Mouse (Mus musculus): ENCODE results near the gene 4930415O20Rik. TPM values are rescaled to one million over a fixed set of nuclear protein-coding genes. Genes with fewer than 3 reads are reported as not detected.

The 4930415O20Rik gene
- polyA plus RNA-seq, 1 experiment from 2014 or later: 0.43 TPM

DNA sequence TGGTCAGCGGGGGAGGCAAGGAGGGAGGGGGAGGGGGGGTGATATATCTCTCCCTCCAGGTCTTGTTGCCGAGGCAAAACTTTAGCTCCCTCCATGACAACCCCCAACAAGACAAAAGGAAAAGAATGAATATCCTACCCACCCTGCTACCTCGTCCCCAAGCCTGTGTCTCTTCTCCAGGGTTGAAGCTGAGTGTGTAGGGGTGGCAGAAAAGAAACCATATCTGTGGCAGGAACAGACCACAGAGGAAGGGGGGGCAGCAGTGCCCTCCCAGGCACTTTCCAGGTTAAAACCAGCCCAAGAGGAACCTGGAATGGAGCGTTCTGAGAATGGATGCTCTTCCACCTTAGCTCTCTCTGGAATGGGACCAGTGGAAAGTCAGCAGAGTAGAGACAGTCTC is 59.7 kb downstream of the 4930415O20Rik start, which contains the start of gene Cacnb3:
Gene Cacnb3, plus strand, starts transcription at position 301 of the 400 bp plus-strand sequence.
- 0 out of 2 replicates have a peak within 1 kb of the TSS, but pooled peaks have one; percentile 20 for H3K27ac ChIP-seq (ENCODE audit: low read length)
- peaks cover 55% of the 10 kb centered on the region for H3K4me1 ChIP-seq (ENCODE audit: control insufficient read depth, insufficient read depth, low read length)
- peak within 1 kb of the TSS; percentile 98 for H3K4me2 ChIP-seq (ENCODE audit: low read depth, low read length)
- 53% methylated on average over 4 of the region's 4 CpGs for WGBS
- no peaks in the 10 kb centered on the region for H3K36me3 ChIP-seq (ENCODE audit: control insufficient read depth, insufficient read depth, low read length)
- no peak for ATAC-seq
- peaks cover 3% of the 10 kb centered on the region; the same call in 1 of the 2 replicates for H3K27me3 ChIP-seq (replicated peaks; ENCODE audit: control insufficient read depth, insufficient read depth, low read length)
- H3K9me3 ChIP-seq (ENCODE audit: control insufficient read depth, low read length): no peaks in the 10 kb centered on the region
- H3K4me3 ChIP-seq (ENCODE audit: low read length): peak within 1 kb of the TSS; percentile 83
- peak within 1 kb of the TSS; percentile 72; the same call in 1 of the 2 replicates for H3K9ac ChIP-seq (ENCODE audit: low read depth, low read length)

DNA sequence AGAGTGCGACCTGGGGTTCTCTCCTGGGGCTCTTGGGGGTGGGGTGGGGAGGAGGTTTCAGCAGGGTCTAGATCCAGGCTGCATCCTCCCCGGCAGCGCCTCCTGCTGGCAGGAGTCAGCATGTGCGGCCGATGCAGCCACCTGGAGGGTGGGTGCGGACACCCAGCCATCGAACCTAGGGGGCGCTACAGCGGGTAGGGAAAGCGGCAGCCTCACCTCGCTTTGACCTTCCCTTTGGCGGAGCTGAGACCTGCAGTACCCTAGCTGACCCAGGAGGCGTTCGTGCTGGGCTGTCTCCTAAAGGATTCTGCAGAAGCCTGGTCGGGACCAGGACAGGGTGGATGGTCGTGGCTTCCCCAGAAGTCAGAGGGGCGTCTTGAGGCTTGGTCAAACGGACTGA is 60.7 kb downstream of the 4930415O20Rik start:
- peak; percentile 29 for ATAC-seq
- under 1% methylated on average over 18 of the region's 18 CpGs for WGBS
- H3K4me2 ChIP-seq (ENCODE audit: low read depth, low read length): peak overlapping the region; percentile 98
- H3K4me1 ChIP-seq (ENCODE audit: control insufficient read depth, insufficient read depth, low read length): peaks cover 49% of the 10 kb centered on the region
- H3K9me3 ChIP-seq (ENCODE audit: control insufficient read depth, low read length): no peaks in the 10 kb centered on the region
- H3K27me3 ChIP-seq (replicated peaks; ENCODE audit: control insufficient read depth, insufficient read depth, low read length): peaks cover 3% of the 10 kb centered on the region; the same call in 1 of the 2 replicates
- H3K27ac ChIP-seq (ENCODE audit: low read length): peak overlapping the region; percentile 20; the same call in 1 of the 2 replicates
- H3K4me3 ChIP-seq (ENCODE audit: low read length): peak overlapping the region; percentile 83
- no peaks in the 10 kb centered on the region for H3K36me3 ChIP-seq (ENCODE audit: control insufficient read depth, insufficient read depth, low read length)
- peak overlapping the region; percentile 72 for H3K9ac ChIP-seq (ENCODE audit: low read depth, low read length)

DNA sequence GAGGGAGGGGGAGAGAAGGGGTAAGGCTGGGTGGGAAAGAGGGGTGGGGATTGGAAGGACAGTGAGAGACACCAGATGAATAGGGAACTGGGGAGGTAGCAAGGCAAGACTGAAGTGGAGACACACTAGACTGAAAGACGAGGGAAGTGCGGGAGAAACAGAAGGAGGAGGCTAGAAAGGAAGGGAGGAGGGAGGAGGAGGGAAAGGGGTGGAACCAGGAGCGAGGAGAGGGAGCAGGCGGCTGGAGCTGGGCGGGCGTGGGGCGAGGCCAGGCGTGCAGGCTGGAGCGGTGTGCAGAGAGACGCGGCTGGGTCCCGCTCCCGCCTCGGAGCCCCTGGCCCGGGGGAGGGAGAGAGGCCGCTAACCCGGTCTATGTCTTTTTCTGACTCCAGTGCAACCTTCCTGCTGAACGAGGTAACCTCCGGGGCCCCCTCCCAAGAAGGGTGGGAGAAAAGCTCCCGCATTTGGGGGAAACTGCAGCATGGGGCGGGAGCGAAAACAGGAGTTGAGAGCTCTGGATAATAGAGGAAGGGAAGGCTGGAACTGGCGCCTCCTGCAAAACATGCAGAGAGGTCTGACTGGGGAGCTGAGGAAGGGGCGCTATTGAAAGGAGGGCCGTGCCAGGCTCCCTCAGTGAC is 61.4 kb downstream of the 4930415O20Rik start:
- ATAC-seq: peak; percentile 80
- Histone ChIP-seq H3K27ac (ENCODE audit: low read length) (peak overlapping the region; percentile 47), H3K27me3 (replicated peaks; ENCODE audit: control insufficient read depth, insufficient read depth, low read length) (peaks cover 3% of the 10 kb centered on the region; the same call in 1 of the 2 replicates), H3K4me1 (ENCODE audit: control insufficient read depth, insufficient read depth, low read length) (peaks cover 50% of the 10 kb centered on the region), H3K9ac (ENCODE audit: low read depth, low read length) (peak overlapping the region; percentile 72), H3K9me3 (ENCODE audit: control insufficient read depth, low read length) (no peaks in the 10 kb centered on the region), H3K4me2 (ENCODE audit: low read depth, low read length) (peak overlapping the region; percentile 98), H3K4me3 (ENCODE audit: low read length) (peak overlapping the region; percentile 83), H3K36me3 (ENCODE audit: control insufficient read depth, insufficient read depth, low read length) (no peaks in the 10 kb centered on the region)
- under 1% methylated on average over 25 of the region's 25 CpGs for WGBS

DNA sequence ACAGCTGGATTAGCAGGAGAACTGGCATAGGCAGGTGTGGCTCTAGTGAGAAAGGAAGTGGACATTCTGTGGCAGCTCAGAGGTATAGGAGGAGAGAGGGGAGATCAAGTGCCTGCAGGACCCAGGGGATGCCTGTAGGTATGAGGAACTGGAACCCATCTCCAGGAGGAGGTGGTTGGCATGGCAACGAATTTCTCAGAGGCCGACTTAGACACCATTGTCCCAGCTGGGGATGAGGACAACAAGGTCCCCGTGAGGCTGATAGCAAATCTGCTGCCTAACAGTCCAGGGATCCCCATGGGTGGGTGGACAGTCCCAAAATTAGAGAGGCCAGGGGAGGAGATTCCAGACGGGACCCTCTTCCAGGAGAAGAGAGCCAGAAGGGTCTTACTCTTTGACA is 62.1 kb downstream of the 4930415O20Rik start:
- no peak overlapping the region for H3K27ac ChIP-seq (ENCODE audit: low read length)
- no peaks in the 10 kb centered on the region for H3K36me3 ChIP-seq (ENCODE audit: control insufficient read depth, insufficient read depth, low read length)
- ATAC-seq: no peak
- H3K9ac ChIP-seq (ENCODE audit: low read depth, low read length): peak overlapping the region; percentile 72
- H3K27me3 ChIP-seq (replicated peaks; ENCODE audit: control insufficient read depth, insufficient read depth, low read length): peaks cover 3% of the 10 kb centered on the region; the same call in 1 of the 2 replicates
- 7% methylated on average over 4 of the region's 4 CpGs for WGBS
- H3K4me2 ChIP-seq (ENCODE audit: low read depth, low read length): peak overlapping the region; percentile 98
- H3K4me1 ChIP-seq (ENCODE audit: control insufficient read depth, insufficient read depth, low read length): peaks cover 50% of the 10 kb centered on the region
- H3K9me3 ChIP-seq (ENCODE audit: control insufficient read depth, low read length): no peaks in the 10 kb centered on the region
- H3K4me3 ChIP-seq (ENCODE audit: low read length): peak overlapping the region; percentile 83

DNA sequence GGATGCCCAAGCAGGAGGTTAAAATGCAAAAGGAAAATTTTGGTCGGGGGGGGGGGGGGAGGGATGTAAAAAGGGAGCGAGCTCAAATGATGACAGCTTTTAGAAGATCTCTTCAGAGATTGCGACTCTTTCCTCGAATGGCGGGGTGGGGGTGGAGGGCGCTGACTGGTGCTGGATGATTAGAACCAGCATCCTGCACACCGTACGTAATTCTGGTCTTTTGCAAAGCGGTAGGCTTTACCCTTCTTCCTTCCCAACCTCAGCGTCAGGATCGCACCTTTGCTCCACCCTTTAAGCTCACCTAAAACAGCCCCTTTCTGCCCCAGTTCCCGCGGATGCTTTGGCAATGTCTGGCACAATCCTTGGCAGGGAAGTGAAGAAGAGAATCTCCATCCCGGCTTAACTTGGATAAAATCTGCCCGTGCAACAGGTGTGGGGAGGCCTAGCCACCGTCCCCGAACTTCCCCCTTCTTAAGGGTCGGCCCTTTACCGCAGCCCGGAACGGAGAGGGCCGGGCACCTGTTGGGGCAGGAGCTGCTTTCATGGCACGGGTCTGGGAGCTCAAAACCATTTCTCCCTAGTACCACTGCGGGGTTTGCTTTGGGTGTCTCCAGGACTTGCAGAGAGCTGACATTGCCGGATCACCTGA is 63.1 kb downstream of the 4930415O20Rik start:
- Histone ChIP-seq H3K4me3 (ENCODE audit: low read length) (peak overlapping the region; percentile 83), H3K9ac (ENCODE audit: low read depth, low read length) (peak overlapping the region; percentile 83), H3K36me3 (ENCODE audit: control insufficient read depth, insufficient read depth, low read length) (no peaks in the 10 kb centered on the region), H3K27me3 (replicated peaks; ENCODE audit: control insufficient read depth, insufficient read depth, low read length) (peaks cover 3% of the 10 kb centered on the region; the same call in 1 of the 2 replicates), H3K9me3 (ENCODE audit: control insufficient read depth, low read length) (no peaks in the 10 kb centered on the region), H3K27ac (ENCODE audit: low read length) (peak overlapping the region; percentile 84), H3K4me2 (ENCODE audit: low read depth, low read length) (peak overlapping the region; percentile 98), H3K4me1 (ENCODE audit: control insufficient read depth, insufficient read depth, low read length) (peaks cover 40% of the 10 kb centered on the region)
- ATAC-seq: no peak
- 3% methylated on average over 25 of the region's 25 CpGs for WGBS

DNA sequence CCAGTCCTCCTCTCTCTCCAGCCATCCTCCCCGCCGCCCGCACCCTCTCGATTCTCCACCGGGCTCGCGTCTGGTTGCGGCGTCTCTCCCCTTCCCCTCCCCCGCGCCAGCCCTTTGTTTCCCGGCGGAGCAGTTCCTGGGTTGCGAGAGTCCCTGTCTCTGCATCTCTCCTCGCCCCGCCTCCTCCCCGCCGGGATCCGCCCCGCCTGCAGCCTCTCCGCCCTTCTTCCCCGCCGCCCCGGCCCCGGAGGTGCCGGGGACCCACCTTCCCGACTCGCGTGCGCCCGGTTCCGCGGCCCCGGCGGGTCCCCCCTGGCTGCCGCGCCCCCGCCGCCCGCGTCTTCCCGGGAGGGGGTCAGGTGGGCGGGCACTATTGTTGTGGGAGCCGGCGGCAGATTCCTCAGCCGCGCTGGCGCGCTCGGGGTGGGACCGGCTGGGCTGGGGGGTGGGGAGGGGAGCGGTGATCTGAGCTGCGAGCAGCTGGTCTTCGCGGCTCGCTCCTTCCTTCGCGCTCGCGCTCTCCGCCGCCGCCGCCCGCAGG is 63.8 kb downstream of the 4930415O20Rik start:
- H3K9ac ChIP-seq (ENCODE audit: low read depth, low read length): peak overlapping the region; percentile 83
- no peaks in the 10 kb centered on the region for H3K36me3 ChIP-seq (ENCODE audit: control insufficient read depth, insufficient read depth, low read length)
- ATAC-seq: peak; percentile 69
- peaks cover 36% of the 10 kb centered on the region for H3K4me1 ChIP-seq (ENCODE audit: control insufficient read depth, insufficient read depth, low read length)
- WGBS: under 1% methylated on average over 47 of the region's 65 CpGs
- H3K4me2 ChIP-seq (ENCODE audit: low read depth, low read length): peak overlapping the region; percentile 98
- peaks cover 3% of the 10 kb centered on the region; the same call in 1 of the 2 replicates for H3K27me3 ChIP-seq (replicated peaks; ENCODE audit: control insufficient read depth, insufficient read depth, low read length)
- peak overlapping the region; percentile 84 for H3K27ac ChIP-seq (ENCODE audit: low read length)
- H3K4me3 ChIP-seq (ENCODE audit: low read length): peak overlapping the region; percentile 83
- no peaks in the 10 kb centered on the region for H3K9me3 ChIP-seq (ENCODE audit: control insufficient read depth, low read length)

DNA sequence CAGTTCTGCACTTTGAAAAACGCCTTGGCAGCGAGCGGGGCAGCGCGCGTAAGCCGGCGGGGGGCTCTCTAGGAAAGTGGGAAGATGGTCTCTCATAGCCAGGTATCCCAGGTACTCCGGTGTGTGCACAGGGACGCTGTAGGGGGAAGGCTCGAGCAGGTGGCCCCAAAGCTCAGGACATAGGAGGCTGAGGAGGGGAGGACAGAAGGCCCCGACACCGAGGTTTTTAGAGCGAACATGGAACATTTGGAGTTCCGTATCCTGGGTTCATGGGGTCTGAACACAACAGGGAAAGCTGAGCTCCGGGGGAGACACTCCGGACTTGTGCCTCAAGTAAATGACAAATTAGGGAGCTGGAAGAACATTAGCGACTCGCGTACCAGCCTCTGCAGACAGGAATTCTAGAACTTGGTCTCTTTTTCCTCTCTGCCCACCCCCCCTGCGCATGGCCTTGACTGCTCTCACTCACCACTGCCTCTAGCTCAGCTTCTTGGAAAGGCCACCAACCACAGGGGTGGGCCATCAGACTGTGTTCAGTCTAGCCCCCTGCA is 64.6 kb downstream of the 4930415O20Rik start:
- Histone ChIP-seq H3K4me3 (ENCODE audit: low read length) (peak overlapping the region; percentile 83), H3K4me2 (ENCODE audit: low read depth, low read length) (peak overlapping the region; percentile 98), H3K36me3 (ENCODE audit: control insufficient read depth, insufficient read depth, low read length) (no peaks in the 10 kb centered on the region), H3K9me3 (ENCODE audit: control insufficient read depth, low read length) (no peaks in the 10 kb centered on the region), H3K9ac (ENCODE audit: low read depth, low read length) (peak overlapping the region; percentile 83), H3K4me1 (ENCODE audit: control insufficient read depth, insufficient read depth, low read length) (peaks cover 36% of the 10 kb centered on the region), H3K27ac (ENCODE audit: low read length) (peak overlapping the region; percentile 84; the same call in 1 of the 2 replicates), H3K27me3 (replicated peaks; ENCODE audit: control insufficient read depth, insufficient read depth, low read length) (peaks cover 3% of the 10 kb centered on the region; the same call in 1 of the 2 replicates)
- no peak for ATAC-seq
- 7% methylated on average over 21 of the region's 21 CpGs for WGBS

DNA sequence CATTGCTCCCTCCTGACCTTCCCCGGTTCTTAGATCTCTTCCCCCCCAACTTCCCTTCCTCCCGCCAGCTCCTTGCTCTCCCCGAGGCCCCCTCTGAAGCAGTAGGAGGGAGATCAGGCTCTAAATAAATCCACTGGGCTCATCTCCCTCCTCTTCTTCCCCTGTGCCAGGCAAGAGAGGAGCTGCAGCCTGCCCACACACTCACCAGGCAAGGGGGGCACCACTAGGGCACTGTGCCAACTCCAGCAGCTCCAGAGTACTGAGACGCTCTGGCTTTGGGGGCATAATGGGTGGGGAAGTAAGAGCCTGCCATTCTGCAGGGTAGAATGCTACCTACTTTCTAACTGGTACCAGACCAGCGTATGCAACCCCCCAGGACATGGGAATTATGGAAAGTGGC is 65.7 kb downstream of the 4930415O20Rik start:
- Histone ChIP-seq H3K9me3 (ENCODE audit: control insufficient read depth, low read length) (no peaks in the 10 kb centered on the region), H3K4me1 (ENCODE audit: control insufficient read depth, insufficient read depth, low read length) (peaks cover 31% of the 10 kb centered on the region), H3K27me3 (replicated peaks; ENCODE audit: control insufficient read depth, insufficient read depth, low read length) (peaks cover 3% of the 10 kb centered on the region; the same call in 1 of the 2 replicates), H3K27ac (ENCODE audit: low read length) (no peak overlapping the region), H3K4me3 (ENCODE audit: low read length) (no peak overlapping the region), H3K9ac (ENCODE audit: low read depth, low read length) (peak overlapping the region; percentile 2; the same call in 1 of the 2 replicates), H3K4me2 (ENCODE audit: low read depth, low read length) (0 out of 2 replicates have a peak overlapping the region, but pooled peaks have one; percentile 98), H3K36me3 (ENCODE audit: control insufficient read depth, insufficient read depth, low read length) (no peaks in the 10 kb centered on the region)
- ATAC-seq: no peak
- 54% methylated on average over 5 of the region's 5 CpGs for WGBS

DNA sequence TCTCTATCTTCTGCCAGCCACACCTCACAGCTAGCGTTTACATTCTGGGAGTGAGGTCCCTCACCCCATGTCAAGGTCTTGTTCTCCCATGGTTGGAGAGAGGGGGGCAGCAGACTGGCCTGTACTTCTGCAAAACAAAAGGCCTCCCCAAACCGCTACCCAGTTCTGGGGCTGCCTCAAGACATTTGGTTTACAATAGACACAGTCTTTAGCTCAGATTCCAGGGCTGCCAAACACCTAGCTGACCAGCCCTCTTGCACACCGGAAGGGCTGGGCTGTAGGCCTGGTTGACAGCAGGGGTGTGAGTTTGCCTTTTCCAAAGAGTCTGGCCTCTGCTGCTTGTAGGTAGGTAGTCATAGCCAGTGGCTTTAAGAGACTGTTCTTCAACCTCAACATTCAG is 66.4 kb downstream of the 4930415O20Rik start:
- H3K27ac ChIP-seq (ENCODE audit: low read length): no peak overlapping the region

More for the DNA sequence above, 66.4 kb downstream of the 4930415O20Rik start:
- no peak for ATAC-seq
- H3K4me1 ChIP-seq (ENCODE audit: control insufficient read depth, insufficient read depth, low read length): peaks cover 27% of the 10 kb centered on the region
- no peak overlapping the region for H3K9ac ChIP-seq (ENCODE audit: low read depth, low read length)
- H3K27me3 ChIP-seq (replicated peaks; ENCODE audit: control insufficient read depth, insufficient read depth, low read length): peaks cover 3% of the 10 kb centered on the region; the same call in 1 of the 2 replicates
- H3K4me3 ChIP-seq (ENCODE audit: low read length): no peak overlapping the region
- no peaks in the 10 kb centered on the region for H3K9me3 ChIP-seq (ENCODE audit: control insufficient read depth, low read length)
- 43% methylated on average over 3 of the region's 3 CpGs for WGBS
- no peaks in the 10 kb centered on the region for H3K36me3 ChIP-seq (ENCODE audit: control insufficient read depth, insufficient read depth, low read length)
- H3K4me2 ChIP-seq (ENCODE audit: low read depth, low read length): no peak overlapping the region

Measured in intestine, embryonic 16.5 days (tissue).